Mouse (Mus musculus) hindbrain, postnatal 0 days (tissue): Measurements from ENCODE around the gene 1110017D15Rik. TPM values are rescaled to one million over a fixed set of nuclear protein-coding genes. Genes with fewer than 3 reads are reported as not detected.

Experiments used
- ATAC-seq: fragments of 200-750 bp; cut with Nextera tagmentation; 2 replicates; pipeline ENCODE4 v1.8.0; 2017; ENCODE audit warnings: mild to moderate bottlenecking, moderate TSS enrichment, moderate library complexity
- DNase-seq: peaks from one replicate; pipeline ENCODE4 v3.0.0-alpha.2; 2015; ENCODE audit warnings: low spot score
- H3K27ac ChIP-seq: fragments of 300-500 bp; sonication (generic); 2 replicates; pipeline ENCODE4 v1.5.1; 2014; ENCODE audit warnings: mild to moderate bottlenecking
- H3K27me3 ChIP-seq: fragments of 300-500 bp; sonication (generic); 2 replicates; pipeline ENCODE4 v1.6.1; 2014; ENCODE audit warnings: low read length, mixed read lengths; ENCODE audit not compliant: insufficient read depth
- H3K36me3 ChIP-seq: fragments of 300-500 bp; sonication (generic); 2 replicates; pipeline ENCODE4 v1.6.1; 2014; ENCODE audit warnings: low read length, mixed read lengths; ENCODE audit not compliant: insufficient read depth
- H3K4me1 ChIP-seq: fragments of 300-500 bp; sonication (generic); 2 replicates; pipeline ENCODE4 v1.6.1; 2014; ENCODE audit warnings: antibody characterized with exemption, low read length, mixed read lengths; ENCODE audit not compliant: insufficient read depth
- H3K4me2 ChIP-seq: fragments of 300-500 bp; sonication (generic); 2 replicates; pipeline ENCODE4 v1.6.1; 2014; ENCODE audit warnings: low read depth, mild to moderate bottlenecking, low read length, moderate library complexity, mixed read lengths
- H3K4me3 ChIP-seq: fragments of 300-500 bp; sonication (generic); 2 replicates; pipeline ENCODE4 v1.5.1; 2014; ENCODE audit warnings: low read length
- H3K9ac ChIP-seq: fragments of 300-500 bp; sonication (generic); replicated peaks from 2 replicates; pipeline ENCODE4 v1.6.1; 2014; ENCODE audit warnings: mild to moderate bottlenecking, low read length, moderate library complexity, mixed read lengths
- H3K9me3 ChIP-seq: fragments of 300-500 bp; sonication (generic); 2 replicates; pipeline ENCODE4 v1.6.1; 2016; ENCODE audit warnings: low read length, mixed read lengths
- CTCF ChIP-seq: IDR thresholded peaks from 2 replicates; pipeline ENCODE4 v1.5.1; 2016; ENCODE audit warnings: antibody characterized with exemption, control low read depth, low read depth
- WGBS: fragments of 180-500 bp; shearing (Covaris S2); extraction: QIAGEN DNeasy Blood & Tissue Kit; methylation state at CpG from one replicate; pipeline ENCODE4 v1.1.7; 2014; 5-methylcytosine and 5-hydroxymethylcytosine counted together
- polyA plus RNA-seq: library from polyadenylated mRNA; unstranded; fragments of >200 nt; fragmentation: Nextera tagmentation; extraction: Ambion mirVana; gene quantifications from 2 replicates; pipeline ENCODE4 v1.2.1, GENCODE M21; 2015
- total RNA-seq: library from RNA; depleted of rRNA; stranded (reverse); fragments of >200 nt; gene quantifications from 2 replicates; pipeline ENCODE4 v1.2.3, GENCODE M21; 2014; rRNA removed

The 1110017D15Rik gene
- total RNA-seq (2.3 and 9.9 TPM in 2 replicates), polyA plus RNA-seq (19.9 and 21.4 TPM in 2 replicates)

- no peaks in the 10 kb centered on the region for H3K27me3 ChIP-seq
Observed at GRCm38 (mm10) chr4:41517233-41517632, at the start of gene 1110017D15Rik. TSS of gene 1110017D15Rik (minus strand) at chr4:41517333.

GRCm38 (mm10) chr4:41566123-41566522 is 49.0 kb upstream of the 1110017D15Rik start:
- ATAC-seq = no peak

More at GRCm38 (mm10) chr4:41517233-41517632, at the start of gene 1110017D15Rik:
- 90% methylated on average over 2 of the region's 2 CpGs for WGBS
- no peak for ATAC-seq
- DNase-seq = no peak
- H3K27ac ChIP-seq = no peak within 1 kb of the TSS
- no peak within 1 kb of the TSS for H3K9ac ChIP-seq
- no peaks in the 10 kb centered on the region for H3K9me3 ChIP-seq
- H3K36me3 ChIP-seq = peaks cover 17% of the 10 kb centered on the region; the same call in 1 of the 2 replicates
- H3K4me1 ChIP-seq = peaks cover 6% of the 10 kb centered on the region; the same call in 1 of the 2 replicates
- H3K4me3 ChIP-seq = no peak within 1 kb of the TSS
- no peak for TF ChIP-seq CTCF
- H3K4me2 ChIP-seq = no peak within 1 kb of the TSS

GRCm38 (mm10) chr4:41563297-41563696 is 46.2 kb upstream of the 1110017D15Rik start:
- TF ChIP-seq CTCF = no peak
- 87% methylated on average over 5 of the region's 5 CpGs for WGBS

More at GRCm38 (mm10) chr4:41566123-41566522, 49.0 kb upstream of the 1110017D15Rik start:
- WGBS = 14% methylated on average over 3 of the region's 3 CpGs
- no peak for TF ChIP-seq CTCF
- Histone ChIP-seq H3K9ac (no peak overlapping the region), H3K27me3 (no peaks in the 10 kb centered on the region), H3K27ac (no peak overlapping the region), H3K36me3 (no peaks in the 10 kb centered on the region), H3K4me3 (no peak overlapping the region), H3K4me2 (peak overlapping the region; percentile 25), H3K9me3 (no peaks in the 10 kb centered on the region), H3K4me1 (peaks cover 23% of the 10 kb centered on the region)
- no peak for DNase-seq

GRCm38 (mm10) chr4:41557092-41557491 is 40.0 kb upstream of the 1110017D15Rik start:
- DNase-seq (no peak), ATAC-seq (no peak)
- no peak for TF ChIP-seq CTCF
- Histone ChIP-seq H3K9me3 (no peaks in the 10 kb centered on the region), H3K27me3 (no peaks in the 10 kb centered on the region), H3K36me3 (no peaks in the 10 kb centered on the region), H3K27ac (no peak overlapping the region), H3K4me2 (no peak overlapping the region), H3K4me1 (no peaks in the 10 kb centered on the region), H3K9ac (no peak overlapping the region), H3K4me3 (no peak overlapping the region)
- WGBS = 59% methylated on average over 3 of the region's 3 CpGs

More at GRCm38 (mm10) chr4:41563297-41563696, 46.2 kb upstream of the 1110017D15Rik start:
- no peaks in the 10 kb centered on the region for H3K36me3 ChIP-seq
- H3K9ac ChIP-seq = no peak overlapping the region
- H3K27me3 ChIP-seq = no peaks in the 10 kb centered on the region
- H3K4me1 ChIP-seq = peaks cover 23% of the 10 kb centered on the region
- ATAC-seq = no peak
- no peak overlapping the region for H3K27ac ChIP-seq
- no peak overlapping the region for H3K4me2 ChIP-seq
- no peaks in the 10 kb centered on the region for H3K9me3 ChIP-seq
- no peak overlapping the region for H3K4me3 ChIP-seq
- DNase-seq = no peak

- 34% methylated on average over 5 of the region's 5 CpGs for WGBS
- H3K9me3 ChIP-seq = no peaks in the 10 kb centered on the region
- H3K4me2 ChIP-seq = no peak overlapping the region
- DNase-seq (no peak), ATAC-seq (no peak)
- no peak overlapping the region for H3K4me3 ChIP-seq
- TF ChIP-seq CTCF = no peak
- H3K36me3 ChIP-seq = no peaks in the 10 kb centered on the region
- no peak overlapping the region for H3K27ac ChIP-seq
- H3K9ac ChIP-seq = no peak overlapping the region
- H3K4me1 ChIP-seq = no peaks in the 10 kb centered on the region
- no peaks in the 10 kb centered on the region for H3K27me3 ChIP-seq
Observed at GRCm38 (mm10) chr4:41556311-41556953, 39.3 kb upstream of the 1110017D15Rik start.

- DNase-seq (no peak), ATAC-seq (no peak)
- H3K27me3 ChIP-seq = no peaks in the 10 kb centered on the region
- H3K4me1 ChIP-seq = no peaks in the 10 kb centered on the region
- peak; percentile 18; the same call in 1 of the 2 replicates for TF ChIP-seq CTCF
- no peaks in the 10 kb centered on the region for H3K9me3 ChIP-seq
- H3K4me3 ChIP-seq = no peak overlapping the region
- no peak overlapping the region for H3K9ac ChIP-seq
- H3K4me2 ChIP-seq = no peak overlapping the region
- WGBS = 66% methylated on average over 14 of the region's 14 CpGs
- H3K27ac ChIP-seq = peak overlapping the region; percentile 9; the same call in 1 of the 2 replicates
- H3K36me3 ChIP-seq = no peaks in the 10 kb centered on the region
Observed at GRCm38 (mm10) chr4:41554994-41555663, 38.0 kb upstream of the 1110017D15Rik start.
